Mouse (Mus musculus): Measurements from ENCODE around the gene Borcs6.

Gene Borcs6

GRCm38 (mm10) chr11:69071262-69071661 is 11.7 kb downstream of the Borcs6 start:
- peak; percentile 43 for DNase-seq (ENCODE audit: low spot score)

GRCm38 (mm10) chr11:69072234-69072633 is 12.7 kb downstream of the Borcs6 start:
- no peak for DNase-seq (ENCODE audit: low spot score)

GRCm38 (mm10) chr11:69072666-69073064 is 13.1 kb downstream of the Borcs6 start:
- no peak for DNase-seq (ENCODE audit: low spot score)

DNA sequence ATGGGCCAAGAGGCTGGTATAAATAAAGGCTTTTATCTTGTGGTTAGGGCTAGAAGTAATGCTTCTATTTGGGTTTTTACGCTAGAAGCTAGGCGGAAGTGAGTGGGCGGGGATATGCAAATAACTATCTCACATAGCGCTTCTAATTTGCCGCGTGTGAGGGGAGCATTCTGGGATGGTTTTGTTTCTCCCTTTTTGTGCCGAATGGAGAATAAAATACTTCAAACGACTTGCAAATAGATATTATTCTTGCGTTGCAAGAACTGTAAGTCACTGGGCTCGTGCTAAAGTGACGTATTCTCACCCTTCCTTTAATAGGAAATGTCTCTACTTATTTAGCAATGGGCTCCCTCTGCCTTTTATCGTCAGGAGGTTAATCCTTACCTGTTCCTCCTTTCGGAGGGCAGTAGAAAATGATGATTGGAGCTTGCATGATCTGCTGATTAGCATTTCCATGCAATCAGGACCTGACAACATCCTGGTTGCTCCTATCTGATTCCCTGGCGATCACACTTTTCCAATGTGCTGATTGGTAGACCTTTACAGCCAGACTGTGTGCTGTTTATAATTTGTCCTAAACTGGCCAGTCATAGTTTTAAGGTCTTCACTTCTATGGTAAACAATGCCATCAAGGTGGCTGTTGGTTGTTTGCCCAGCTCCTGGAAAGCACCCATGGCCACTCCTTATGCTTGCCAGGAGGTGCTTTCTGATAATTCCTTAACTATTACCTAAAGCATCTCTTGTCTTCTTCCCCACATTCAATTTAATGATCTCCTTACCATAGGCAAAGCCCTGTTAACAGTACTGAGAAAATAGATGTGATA is 13.8 kb downstream of the Borcs6 start:
- peak; percentile 93 for DNase-seq (ENCODE audit: low spot score)

- DNase-seq (ENCODE audit: low spot score) = no peak
These were observed 14.6 kb downstream of the Borcs6 start for GRCm38 (mm10) chr11:69073951-69074775.

DNA sequence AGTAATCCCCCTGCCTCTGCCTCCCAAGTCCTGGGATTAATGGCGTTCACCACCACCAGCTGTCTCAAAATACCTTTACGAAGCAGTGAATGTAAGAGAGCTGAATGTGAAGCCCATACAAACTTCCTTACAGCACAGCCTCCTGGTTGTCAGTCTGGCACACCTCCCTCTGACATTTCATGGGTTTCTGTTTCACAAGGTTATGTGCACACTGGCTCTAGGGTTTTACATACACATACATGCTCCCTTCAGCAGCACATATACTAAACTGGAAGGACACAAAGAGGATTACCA is 15.2 kb downstream of the Borcs6 start:
- no peak for DNase-seq (ENCODE audit: low spot score)

GRCm38 (mm10) chr11:69075764-69076479 is 16.4 kb downstream of the Borcs6 start:
- DNase-seq (ENCODE audit: low spot score) = no peak

DNA sequence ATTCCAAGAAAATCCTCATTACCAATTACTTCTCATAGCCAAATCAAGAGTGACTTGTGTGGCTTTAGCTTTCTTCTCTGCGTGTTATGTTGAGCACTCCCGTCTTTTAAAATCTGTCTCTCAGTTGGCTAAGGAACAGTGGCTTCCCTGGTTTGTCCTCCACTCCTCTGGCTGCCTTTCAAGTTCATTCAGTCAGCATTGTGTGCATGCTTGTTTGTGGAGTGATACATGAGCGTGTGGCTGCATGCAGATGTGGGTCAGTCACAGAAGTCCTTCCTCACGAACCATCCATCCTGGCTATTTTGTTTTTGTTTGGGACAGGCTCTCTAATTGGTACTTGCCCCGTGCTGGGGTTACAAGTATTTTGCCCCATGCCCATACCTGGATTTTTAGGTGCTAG is 17.1 kb downstream of the Borcs6 start:
- no peak for DNase-seq (ENCODE audit: low spot score)

DNA sequence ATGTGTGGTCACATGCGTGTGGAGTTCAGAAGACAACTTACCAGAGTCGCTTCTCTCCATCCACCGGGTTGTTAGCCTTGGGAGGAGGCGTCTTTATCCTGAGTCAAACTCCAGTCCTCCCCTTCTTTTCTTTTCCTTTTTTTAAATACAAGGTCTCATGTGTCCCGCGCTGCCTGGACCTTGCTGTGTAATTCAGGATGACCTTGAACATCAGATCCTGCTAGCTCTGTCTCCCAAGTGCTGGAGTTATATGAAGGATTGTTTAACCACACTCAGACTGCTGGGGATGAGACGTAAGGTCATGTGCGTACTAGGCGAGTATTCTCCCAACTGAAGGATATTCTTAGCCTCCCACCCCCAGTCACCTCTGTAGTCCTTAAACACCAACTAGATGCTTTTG is 17.8 kb downstream of the Borcs6 start:
- DNase-seq (ENCODE audit: low spot score) = no peak

DNA sequence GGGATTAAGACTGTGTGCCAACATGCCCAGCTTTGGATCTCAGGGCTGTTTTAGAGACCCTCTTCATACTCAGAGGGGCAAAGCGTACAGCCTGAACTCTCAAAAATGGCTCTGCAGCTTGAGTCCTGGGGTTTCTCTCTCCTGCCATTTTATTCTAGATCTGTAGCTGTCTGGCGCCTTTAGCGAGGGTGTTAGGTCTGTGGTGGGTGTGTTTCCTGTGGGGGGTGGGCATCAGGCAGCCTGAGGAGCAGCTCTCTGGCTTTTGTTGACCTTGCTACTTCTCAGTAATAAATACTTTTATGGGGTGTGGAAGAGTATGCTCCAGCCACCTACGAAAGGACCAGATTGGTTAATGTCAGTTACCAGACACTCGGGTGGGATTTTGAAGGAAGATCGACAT is 18.5 kb downstream of the Borcs6 start:
- no peak for DNase-seq (ENCODE audit: low spot score)

- peak; percentile 70 for DNase-seq (ENCODE audit: low spot score)
These were observed 19.4 kb downstream of the Borcs6 start for GRCm38 (mm10) chr11:69078805-69079438.

DNA sequence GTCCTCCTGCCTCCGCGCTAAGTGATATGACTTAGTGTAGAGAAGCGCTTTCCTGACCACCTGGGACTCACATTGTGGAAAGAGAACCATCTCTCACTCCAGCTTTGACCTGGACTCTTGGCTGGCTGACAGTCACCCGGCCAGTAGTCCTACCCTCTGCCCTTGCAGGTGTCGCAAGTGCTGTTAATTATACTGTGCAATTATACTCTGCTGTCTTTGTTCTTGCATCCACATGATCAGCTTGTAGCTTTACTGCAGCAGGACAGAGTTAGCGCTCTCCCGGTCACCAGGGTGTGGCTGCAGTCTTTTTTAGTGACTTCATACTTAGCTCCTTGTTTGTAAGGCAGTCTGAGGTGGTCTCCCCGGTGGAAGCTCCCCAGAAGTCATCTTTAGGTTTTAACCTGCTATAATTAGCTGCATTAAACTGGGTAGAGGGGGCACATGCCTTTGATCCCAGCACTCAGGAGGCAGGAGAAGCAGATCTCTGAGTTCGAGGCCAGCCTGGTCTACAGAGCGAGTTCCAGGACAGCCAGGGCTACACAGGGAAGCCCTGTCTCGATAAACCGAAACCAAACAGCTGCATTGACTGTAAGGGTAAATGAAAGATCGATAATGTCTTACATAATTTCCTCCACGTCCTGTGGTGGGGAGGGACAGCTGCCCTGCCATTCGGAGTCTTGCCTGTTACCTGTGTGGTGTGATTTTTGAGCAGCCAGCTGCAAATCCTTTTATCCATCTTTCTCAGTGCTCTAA is 20.8 kb downstream of the Borcs6 start:
- DNase-seq (ENCODE audit: low spot score) = no peak

GRCm38 (mm10) chr11:69080855-69081222 is 21.3 kb downstream of the Borcs6 start:
- DNase-seq (ENCODE audit: low spot score) = no peak

- no peak for DNase-seq (ENCODE audit: low spot score)
These were observed 22.1 kb downstream of the Borcs6 start for GRCm38 (mm10) chr11:69081613-69082012.

DNA sequence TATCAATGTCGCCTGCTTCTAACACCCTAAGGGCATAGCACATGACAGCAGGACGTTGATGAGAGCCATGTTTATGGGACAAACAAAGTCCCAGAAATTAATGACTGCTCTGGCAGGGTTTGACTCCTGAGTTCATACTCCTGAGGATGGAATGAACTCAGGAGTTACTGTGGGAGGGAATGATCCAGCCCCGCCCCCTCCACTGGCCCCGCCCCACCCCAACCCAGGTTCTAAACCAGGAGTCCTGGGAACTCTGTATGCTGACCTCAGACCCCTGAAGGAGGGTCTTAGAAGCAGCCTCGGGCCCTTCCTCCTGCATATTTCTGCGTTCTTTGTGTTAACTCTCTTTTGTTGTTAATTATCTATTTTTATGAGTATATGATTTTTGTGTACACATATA is 26.1 kb downstream of the Borcs6 start:
- no peak for DNase-seq (ENCODE audit: low spot score)

GRCm38 (mm10) chr11:69086390-69086789 is 26.9 kb downstream of the Borcs6 start:
- DNase-seq (ENCODE audit: low spot score) = no peak

DNA sequence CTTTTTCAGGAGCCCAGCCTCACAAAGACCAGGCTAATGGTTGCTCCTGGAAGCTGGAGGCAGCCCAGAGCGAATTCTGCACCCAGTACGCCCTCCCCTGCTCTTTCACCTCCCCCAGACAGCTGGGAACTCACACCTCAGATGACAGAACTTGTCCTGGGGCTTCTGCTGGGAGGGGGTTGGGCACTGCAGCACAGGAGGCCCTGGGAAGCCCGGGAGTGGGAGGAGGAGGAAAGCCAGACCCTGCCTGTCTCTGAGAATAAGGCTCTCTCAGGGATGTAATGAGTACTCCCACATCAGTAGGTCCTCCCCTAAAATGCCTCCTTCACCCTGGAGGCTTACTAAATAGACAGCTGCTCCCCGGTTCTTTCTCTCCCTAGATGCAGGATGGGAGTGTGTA is 27.6 kb downstream of the Borcs6 start:
- peak; percentile 58 for DNase-seq (ENCODE audit: low spot score)

DNA sequence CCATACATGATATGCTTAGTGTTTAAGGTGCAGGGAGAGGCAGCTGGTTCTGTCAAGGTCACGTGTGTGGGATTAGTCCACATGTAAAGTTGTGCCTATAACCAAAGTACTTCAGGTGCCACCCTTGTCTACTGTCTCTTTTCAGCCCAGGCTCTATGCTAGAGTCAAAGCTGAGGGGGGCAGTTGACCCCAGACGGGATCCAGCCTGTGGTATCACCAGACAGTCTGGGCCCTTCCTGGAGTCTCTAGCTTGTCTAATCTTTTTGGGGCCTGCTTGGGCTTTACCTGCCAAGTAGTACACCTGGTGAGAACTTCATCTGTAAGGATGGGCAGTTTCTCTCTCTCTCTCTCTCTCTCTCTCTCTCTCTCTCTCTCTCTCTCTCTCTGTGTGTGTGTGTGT is 28.1 kb downstream of the Borcs6 start:
- no peak for DNase-seq (ENCODE audit: low spot score)

- peak; percentile 92 for DNase-seq (ENCODE audit: low spot score)
These were observed 28.8 kb downstream of the Borcs6 start, which contains the start of gene Vamp2 for GRCm38 (mm10) chr11:69088103-69088855. TSS of gene Vamp2 (plus strand) at chr11:69088490.

- no peak for DNase-seq (ENCODE audit: low spot score)
These were observed 29.5 kb downstream of the Borcs6 start for GRCm38 (mm10) chr11:69088856-69089615.

All from MN1 (cell line).